Mouse (Mus musculus): ENCODE measurements around the gene Atf2. TPM values are rescaled to one million over a fixed set of nuclear protein-coding genes. Genes with fewer than 3 reads are reported as not detected.

Gene Atf2
- polyA plus RNA-seq, 1 experiment from 2014 or later = 83.6 TPM

DNA sequence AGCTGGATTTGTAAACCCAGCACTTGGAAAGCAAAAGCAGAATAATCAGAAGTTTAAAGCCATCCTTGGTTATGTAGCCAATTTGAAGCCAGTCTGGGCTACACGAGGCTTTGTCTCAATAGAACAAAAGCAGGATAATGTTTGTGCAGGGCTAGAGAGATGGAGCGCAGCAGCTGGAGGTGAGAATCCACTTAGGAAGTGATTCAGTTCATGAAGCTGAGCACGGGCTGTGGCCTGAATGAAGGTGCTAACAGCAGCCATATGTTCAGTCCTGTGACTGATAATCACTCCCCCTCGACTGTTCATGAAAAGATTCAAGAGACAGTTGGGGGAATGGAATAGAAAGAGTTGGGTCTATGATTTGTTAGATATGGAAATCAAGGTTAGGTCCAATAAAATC, 94.3 kb downstream of the Atf2 start:
- no peaks in the 10 kb centered on the region for H3K27me3 ChIP-seq (ENCODE audit: control insufficient read depth, insufficient read depth, low read length)
- no peaks in the 10 kb centered on the region for H3K9me3 ChIP-seq (ENCODE audit: control insufficient read depth, low read length)
- peaks cover 3% of the 10 kb centered on the region; the same call in 1 of the 2 replicates for H3K4me1 ChIP-seq (ENCODE audit: control insufficient read depth, insufficient read depth, low read length)
- H3K36me3 ChIP-seq (ENCODE audit: control insufficient read depth, insufficient read depth, low read length) = no peaks in the 10 kb centered on the region
- no peak overlapping the region for H3K4me2 ChIP-seq (ENCODE audit: low read depth, severe bottlenecking)
- 35% methylated on average over 4 of the region's 4 CpGs for WGBS
- no peak overlapping the region for H3K9ac ChIP-seq (ENCODE audit: low read length)
- H3K4me3 ChIP-seq (ENCODE audit: low read depth, low read length) = no peak overlapping the region
- DNase-seq (ENCODE audit: low spot score) (no peak), ATAC-seq (ENCODE audit: insufficient number of reproducible peaks, low FRiP score, low TSS enrichment, low read depth) (no peak)
- no peak overlapping the region for H3K27ac ChIP-seq (replicated peaks; ENCODE audit: low read depth, low read length)

GRCm38 (mm10) chr2:73791846-73792630, 100.4 kb downstream of the Atf2 start:
- DNase-seq (ENCODE audit: low spot score) (peak; percentile 60), ATAC-seq (ENCODE audit: insufficient number of reproducible peaks, low FRiP score, low TSS enrichment, low read depth) (no peak)
- no peak overlapping the region for H3K9ac ChIP-seq (ENCODE audit: low read length)

DNA sequence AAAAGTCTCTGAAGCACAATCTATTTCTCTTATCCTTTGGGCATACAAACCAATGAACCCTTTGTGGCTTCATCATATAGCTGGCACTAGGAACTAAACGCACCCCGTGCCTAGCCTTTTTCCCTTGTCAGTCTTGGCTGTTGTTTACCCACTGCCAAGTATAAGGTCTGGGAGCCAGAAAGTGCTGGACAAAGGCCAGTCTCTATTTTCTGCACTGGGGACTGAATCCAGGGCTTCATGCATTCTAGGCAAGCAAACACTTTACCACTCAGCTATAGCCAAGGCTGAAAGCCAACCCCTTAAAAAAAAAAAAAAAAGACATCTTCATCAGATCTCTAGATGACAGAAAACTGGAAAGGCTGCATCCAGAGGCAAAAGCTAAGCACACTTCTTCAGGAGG, 102.1 kb downstream of the Atf2 start:
- no peak overlapping the region for H3K4me2 ChIP-seq (ENCODE audit: low read depth, severe bottlenecking)
- no peak overlapping the region for H3K9ac ChIP-seq (ENCODE audit: low read length)
- peaks cover 4% of the 10 kb centered on the region; the same call in 1 of the 2 replicates for H3K4me1 ChIP-seq (ENCODE audit: control insufficient read depth, insufficient read depth, low read length)
- no peak for DNase-seq (ENCODE audit: low spot score)
- H3K27ac ChIP-seq (replicated peaks; ENCODE audit: low read depth, low read length) = no peak overlapping the region
- H3K4me3 ChIP-seq (ENCODE audit: low read depth, low read length) = no peak overlapping the region
- H3K9me3 ChIP-seq (ENCODE audit: control insufficient read depth, low read length) = no peaks in the 10 kb centered on the region
- 87% methylated on average over 2 of the region's 2 CpGs for WGBS
- H3K27me3 ChIP-seq (ENCODE audit: control insufficient read depth, insufficient read depth, low read length) = no peaks in the 10 kb centered on the region
- H3K36me3 ChIP-seq (ENCODE audit: control insufficient read depth, insufficient read depth, low read length) = no peaks in the 10 kb centered on the region
- no peak for ATAC-seq (ENCODE audit: insufficient number of reproducible peaks, low FRiP score, low TSS enrichment, low read depth)

More at GRCm38 (mm10) chr2:73791846-73792630, 100.4 kb downstream of the Atf2 start:
- Histone ChIP-seq H3K36me3 (ENCODE audit: control insufficient read depth, insufficient read depth, low read length) (no peaks in the 10 kb centered on the region), H3K4me1 (ENCODE audit: control insufficient read depth, insufficient read depth, low read length) (peaks cover 4% of the 10 kb centered on the region; the same call in 1 of the 2 replicates), H3K4me2 (ENCODE audit: low read depth, severe bottlenecking) (no peak overlapping the region), H3K4me3 (ENCODE audit: low read depth, low read length) (no peak overlapping the region), H3K9me3 (ENCODE audit: control insufficient read depth, low read length) (no peaks in the 10 kb centered on the region), H3K27ac (replicated peaks; ENCODE audit: low read depth, low read length) (no peak overlapping the region), H3K27me3 (ENCODE audit: control insufficient read depth, insufficient read depth, low read length) (no peaks in the 10 kb centered on the region)
- 49% methylated on average over 19 of the region's 19 CpGs for WGBS

GRCm38 (mm10) chr2:73788395-73788794, 104.0 kb downstream of the Atf2 start:
- WGBS = 76% methylated on average over 6 of the region's 6 CpGs
- Histone ChIP-seq H3K27me3 (ENCODE audit: control insufficient read depth, insufficient read depth, low read length) (no peaks in the 10 kb centered on the region), H3K9ac (ENCODE audit: low read length) (no peak overlapping the region), H3K27ac (replicated peaks; ENCODE audit: low read depth, low read length) (no peak overlapping the region), H3K4me3 (ENCODE audit: low read depth, low read length) (no peak overlapping the region), H3K4me2 (ENCODE audit: low read depth, severe bottlenecking) (no peak overlapping the region), H3K9me3 (ENCODE audit: control insufficient read depth, low read length) (no peaks in the 10 kb centered on the region), H3K4me1 (ENCODE audit: control insufficient read depth, insufficient read depth, low read length) (peaks cover 4% of the 10 kb centered on the region; the same call in 1 of the 2 replicates), H3K36me3 (ENCODE audit: control insufficient read depth, insufficient read depth, low read length) (no peaks in the 10 kb centered on the region)
- DNase-seq (ENCODE audit: low spot score) (no peak), ATAC-seq (ENCODE audit: insufficient number of reproducible peaks, low FRiP score, low TSS enrichment, low read depth) (no peak)

DNA sequence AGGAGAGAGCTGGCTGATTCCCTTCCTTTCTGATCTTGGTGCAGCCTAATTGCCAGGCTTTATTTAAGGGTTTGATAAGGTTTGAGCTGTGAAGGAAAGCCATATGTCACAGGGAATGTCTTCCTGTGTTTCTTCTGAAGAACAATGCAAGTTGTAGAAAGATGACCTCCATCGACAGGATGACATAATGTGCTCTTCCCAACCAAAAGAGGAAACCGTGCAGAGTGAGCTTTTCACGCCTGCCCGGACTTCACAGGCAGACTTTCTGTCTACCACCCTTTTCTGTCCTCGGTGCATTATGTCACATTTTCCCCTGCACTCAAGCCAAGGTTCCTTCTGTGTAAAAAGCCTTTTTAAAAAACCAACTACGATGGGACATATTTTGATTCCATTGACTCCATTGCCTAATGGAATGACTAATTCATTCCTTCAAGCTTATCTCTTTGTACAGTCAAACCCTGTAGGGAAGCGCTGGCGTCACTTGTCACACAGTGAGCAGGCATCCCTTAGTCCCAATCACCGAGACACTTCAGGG, 110.0 kb downstream of the Atf2 start:
- Histone ChIP-seq H3K4me1 (ENCODE audit: control insufficient read depth, insufficient read depth, low read length) (no peaks in the 10 kb centered on the region; the same call in 1 of the 2 replicates), H3K9me3 (ENCODE audit: control insufficient read depth, low read length) (no peaks in the 10 kb centered on the region), H3K4me3 (ENCODE audit: low read depth, low read length) (no peak overlapping the region), H3K4me2 (ENCODE audit: low read depth, severe bottlenecking) (no peak overlapping the region), H3K27me3 (ENCODE audit: control insufficient read depth, insufficient read depth, low read length) (no peaks in the 10 kb centered on the region), H3K36me3 (ENCODE audit: control insufficient read depth, insufficient read depth, low read length) (no peaks in the 10 kb centered on the region), H3K9ac (ENCODE audit: low read length) (no peak overlapping the region), H3K27ac (replicated peaks; ENCODE audit: low read depth, low read length) (no peak overlapping the region)
- DNase-seq (ENCODE audit: low spot score) (no peak), ATAC-seq (ENCODE audit: insufficient number of reproducible peaks, low FRiP score, low TSS enrichment, low read depth) (no peak)
- 71% methylated on average over 9 of the region's 9 CpGs for WGBS

GRCm38 (mm10) chr2:73780321-73781010, 112.0 kb downstream of the Atf2 start:
- peaks cover 5% of the 10 kb centered on the region; the same call in 1 of the 2 replicates for H3K4me1 ChIP-seq (ENCODE audit: control insufficient read depth, insufficient read depth, low read length)
- no peak overlapping the region for H3K4me3 ChIP-seq (ENCODE audit: low read depth, low read length)
- DNase-seq (ENCODE audit: low spot score) = no peak
- H3K9me3 ChIP-seq (ENCODE audit: control insufficient read depth, low read length) = no peaks in the 10 kb centered on the region
- no peak for ATAC-seq (ENCODE audit: insufficient number of reproducible peaks, low FRiP score, low TSS enrichment, low read depth)
- H3K36me3 ChIP-seq (ENCODE audit: control insufficient read depth, insufficient read depth, low read length) = no peaks in the 10 kb centered on the region
- no peak overlapping the region for H3K27ac ChIP-seq (replicated peaks; ENCODE audit: low read depth, low read length)
- no peak overlapping the region for H3K9ac ChIP-seq (ENCODE audit: low read length)
- H3K4me2 ChIP-seq (ENCODE audit: low read depth, severe bottlenecking) = no peak overlapping the region
- no peaks in the 10 kb centered on the region for H3K27me3 ChIP-seq (ENCODE audit: control insufficient read depth, insufficient read depth, low read length)
- 93% methylated on average over 14 of the region's 14 CpGs for WGBS

GRCm38 (mm10) chr2:73779796-73780195, 112.6 kb downstream of the Atf2 start:
- H3K27ac ChIP-seq (replicated peaks; ENCODE audit: low read depth, low read length) = no peak overlapping the region
- WGBS = 85% methylated on average over 7 of the region's 7 CpGs
- ATAC-seq (ENCODE audit: insufficient number of reproducible peaks, low FRiP score, low TSS enrichment, low read depth) = no peak

GRCm38 (mm10) chr2:73779016-73779595, 113.3 kb downstream of the Atf2 start:
- ATAC-seq (ENCODE audit: insufficient number of reproducible peaks, low FRiP score, low TSS enrichment, low read depth) (no peak), DNase-seq (ENCODE audit: low spot score) (no peak)
- H3K9ac ChIP-seq (ENCODE audit: low read length) = no peak overlapping the region
- no peak overlapping the region for H3K27ac ChIP-seq (replicated peaks; ENCODE audit: low read depth, low read length)
- H3K4me2 ChIP-seq (ENCODE audit: low read depth, severe bottlenecking) = no peak overlapping the region
- 76% methylated on average over 4 of the region's 4 CpGs for WGBS
- no peak overlapping the region for H3K4me3 ChIP-seq (ENCODE audit: low read depth, low read length)
- peaks cover 5% of the 10 kb centered on the region; the same call in 1 of the 2 replicates for H3K4me1 ChIP-seq (ENCODE audit: control insufficient read depth, insufficient read depth, low read length)
- H3K36me3 ChIP-seq (ENCODE audit: control insufficient read depth, insufficient read depth, low read length) = no peaks in the 10 kb centered on the region
- H3K27me3 ChIP-seq (ENCODE audit: control insufficient read depth, insufficient read depth, low read length) = no peaks in the 10 kb centered on the region
- H3K9me3 ChIP-seq (ENCODE audit: control insufficient read depth, low read length) = no peaks in the 10 kb centered on the region

More at GRCm38 (mm10) chr2:73779796-73780195, 112.6 kb downstream of the Atf2 start:
- Histone ChIP-seq H3K36me3 (ENCODE audit: control insufficient read depth, insufficient read depth, low read length) (no peaks in the 10 kb centered on the region), H3K27me3 (ENCODE audit: control insufficient read depth, insufficient read depth, low read length) (no peaks in the 10 kb centered on the region), H3K9ac (ENCODE audit: low read length) (no peak overlapping the region), H3K4me2 (ENCODE audit: low read depth, severe bottlenecking) (no peak overlapping the region), H3K4me3 (ENCODE audit: low read depth, low read length) (no peak overlapping the region), H3K9me3 (ENCODE audit: control insufficient read depth, low read length) (no peaks in the 10 kb centered on the region), H3K4me1 (ENCODE audit: control insufficient read depth, insufficient read depth, low read length) (peaks cover 5% of the 10 kb centered on the region; the same call in 1 of the 2 replicates)
- DNase-seq (ENCODE audit: low spot score) = no peak
